Mouse (Mus musculus): ENCODE data around the gene Ireb2.
"Not testable (repeated sequence)": the region's sequence is repeated elsewhere in the genome, so short reads cannot be mapped to it uniquely, and the experiment has no call there.

Ireb2 gene

GRCm38 (mm10) chr9:54897097-54897496 lies 33.5 kb downstream of the Ireb2 start:
- DNase-seq (ENCODE audit: low read depth, low spot score): peak; percentile 17

- no peak for DNase-seq (ENCODE audit: low read depth, low spot score)
These were observed 45.9 kb downstream of the Ireb2 start for GRCm38 (mm10) chr9:54909446-54909845.

- no peak for DNase-seq (ENCODE audit: low read depth, low spot score)
These were observed 52.0 kb downstream of the Ireb2 start for GRCm38 (mm10) chr9:54915576-54915975.

- DNase-seq (ENCODE audit: low read depth, low spot score): no peak
These were observed 52.8 kb downstream of the Ireb2 start for GRCm38 (mm10) chr9:54916401-54916800.

- peak; percentile 87 for DNase-seq (ENCODE audit: low read depth, low spot score)
These were observed 53.6 kb downstream of the Ireb2 start, which contains the start of gene Hykk for GRCm38 (mm10) chr9:54917010-54917677. TSS of gene Hykk (plus strand) at chr9:54917283.

GRCm38 (mm10) chr9:54918191-54918590 lies 54.6 kb downstream of the Ireb2 start:
- DNase-seq (ENCODE audit: low read depth, low spot score): no peak

- DNase-seq (ENCODE audit: low read depth, low spot score): no peak
These were observed 55.2 kb downstream of the Ireb2 start for GRCm38 (mm10) chr9:54918781-54919180.

- no peak for DNase-seq (ENCODE audit: low read depth, low spot score)
These were observed 56.4 kb downstream of the Ireb2 start for GRCm38 (mm10) chr9:54919946-54920345.

- DNase-seq (ENCODE audit: low read depth, low spot score): no peak
These were observed 67.2 kb downstream of the Ireb2 start for GRCm38 (mm10) chr9:54930741-54931140.

- DNase-seq (ENCODE audit: low read depth, low spot score): no peak
These were observed 68.2 kb downstream of the Ireb2 start for GRCm38 (mm10) chr9:54931765-54932164.

- DNase-seq (ENCODE audit: low read depth, low spot score): no peak
These were observed 68.8 kb downstream of the Ireb2 start for GRCm38 (mm10) chr9:54932379-54932778.

GRCm38 (mm10) chr9:54942071-54942470 lies 78.5 kb downstream of the Ireb2 start:
- DNase-seq (ENCODE audit: low read depth, low spot score): no peak

- no peak for DNase-seq (ENCODE audit: low read depth, low spot score)
These were observed 80.9 kb downstream of the Ireb2 start for GRCm38 (mm10) chr9:54944467-54944866.

- DNase-seq (ENCODE audit: low read depth, low spot score): no peak
These were observed 82.7 kb downstream of the Ireb2 start for GRCm38 (mm10) chr9:54946256-54946655.

- no peak for DNase-seq (ENCODE audit: low read depth, low spot score)
These were observed 85.9 kb downstream of the Ireb2 start for GRCm38 (mm10) chr9:54949465-54949864.

GRCm38 (mm10) chr9:54950162-54950561 lies 86.6 kb downstream of the Ireb2 start:
- not testable (repeated sequence) for DNase-seq (ENCODE audit: low read depth, low spot score)

GRCm38 (mm10) chr9:54950575-54951321 lies 87.2 kb downstream of the Ireb2 start, which contains the start of the genes Psma4 and AY074887:
TSS of gene Psma4 (plus strand) at chr9:54950790.
TSS of gene AY074887 (minus strand) at chr9:54950998.
- DNase-seq (ENCODE audit: low read depth, low spot score): peak; percentile 96

GRCm38 (mm10) chr9:54961059-54961458 lies 97.5 kb downstream of the Ireb2 start:
- no peak for DNase-seq (ENCODE audit: low read depth, low spot score)

Data from A20 (cell line).